Mouse (Mus musculus): ENCODE data around the gene Tgfb3.

Gene Tgfb3

DNA sequence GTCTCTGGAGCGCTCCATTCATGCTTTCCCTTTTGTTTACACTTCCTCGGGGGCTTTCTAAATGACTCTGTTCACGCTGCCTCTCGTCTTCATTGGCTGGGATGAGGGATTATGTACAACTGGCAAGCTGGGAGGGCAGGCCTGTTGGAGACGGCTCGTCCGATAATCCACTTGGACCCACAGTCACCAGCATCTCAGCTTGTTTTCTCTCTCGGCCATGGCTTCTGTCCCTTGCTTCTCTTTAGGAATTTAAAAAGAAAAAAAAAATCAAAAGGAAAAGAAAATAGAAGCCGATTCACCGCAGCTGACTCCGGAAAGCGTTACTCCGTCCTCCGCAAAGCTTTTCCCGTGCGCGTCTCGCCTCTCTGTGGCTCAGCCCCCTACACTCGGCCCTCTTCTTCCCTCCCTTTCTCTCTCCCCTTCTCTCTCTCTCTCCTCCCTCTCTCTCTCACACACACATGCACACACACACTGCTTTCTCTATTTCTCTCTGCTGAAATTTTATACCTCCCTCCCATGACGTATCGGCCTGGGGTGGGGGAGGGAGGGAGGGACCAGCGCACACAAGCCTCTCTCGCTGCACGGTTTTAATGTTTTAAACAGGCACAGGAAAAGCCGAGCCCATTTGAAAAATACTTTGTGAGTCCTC lies at the start of gene Tgfb3:
Tgfb3 (minus strand) TSS at position 489 of the 649 bp plus-strand sequence.
- peak; percentile 26 for DNase-seq (ENCODE audit: low spot score)

DNA sequence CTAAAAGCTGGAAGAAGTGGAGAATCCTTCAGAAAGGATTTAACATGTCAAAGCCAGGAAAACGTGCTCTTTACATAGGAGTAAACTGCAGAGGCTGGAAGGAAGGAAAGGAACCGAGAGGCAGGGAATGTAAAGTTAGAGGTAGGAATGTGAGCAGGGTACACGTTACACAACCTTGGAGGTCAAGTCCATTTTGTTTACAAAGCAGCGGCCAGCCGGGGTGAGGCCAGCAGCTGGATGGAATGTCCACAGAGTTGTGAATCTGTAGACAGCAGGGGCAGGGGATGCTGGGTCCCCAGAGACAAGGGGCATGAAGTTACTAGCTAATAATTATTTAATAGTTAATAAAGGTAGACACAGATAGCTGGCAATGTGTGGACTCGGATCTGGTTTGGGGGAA lies 49.3 kb upstream of the Tgfb3 start:
- no peak for DNase-seq (ENCODE audit: low spot score)

DNA sequence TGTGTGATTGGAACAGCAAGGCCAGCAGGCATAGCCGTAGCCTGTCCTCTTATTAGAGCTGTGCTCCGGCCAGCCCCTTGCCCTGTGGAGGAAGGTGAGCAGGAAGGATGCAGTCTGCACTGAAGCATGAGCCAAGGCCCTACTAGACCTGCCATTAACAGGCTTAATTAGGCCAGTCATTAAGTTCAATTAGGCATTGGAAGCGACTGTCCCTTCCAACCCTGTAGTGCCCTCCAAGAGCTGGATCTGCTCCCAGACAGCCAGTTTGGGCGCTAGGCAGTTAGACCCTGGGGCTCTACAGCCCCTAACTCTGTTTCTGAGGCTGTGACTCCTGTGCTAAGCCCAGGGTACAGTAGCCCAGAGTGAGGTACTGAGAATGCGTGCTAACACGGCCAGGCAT lies 45.2 kb upstream of the Tgfb3 start:
- DNase-seq (ENCODE audit: low spot score): no peak

GRCm38 (mm10) chr12:86116295-86116835 lies 37.5 kb upstream of the Tgfb3 start:
- DNase-seq (ENCODE audit: low spot score): no peak

GRCm38 (mm10) chr12:86110637-86111036 lies 31.8 kb upstream of the Tgfb3 start:
- no peak for DNase-seq (ENCODE audit: low spot score)

DNA sequence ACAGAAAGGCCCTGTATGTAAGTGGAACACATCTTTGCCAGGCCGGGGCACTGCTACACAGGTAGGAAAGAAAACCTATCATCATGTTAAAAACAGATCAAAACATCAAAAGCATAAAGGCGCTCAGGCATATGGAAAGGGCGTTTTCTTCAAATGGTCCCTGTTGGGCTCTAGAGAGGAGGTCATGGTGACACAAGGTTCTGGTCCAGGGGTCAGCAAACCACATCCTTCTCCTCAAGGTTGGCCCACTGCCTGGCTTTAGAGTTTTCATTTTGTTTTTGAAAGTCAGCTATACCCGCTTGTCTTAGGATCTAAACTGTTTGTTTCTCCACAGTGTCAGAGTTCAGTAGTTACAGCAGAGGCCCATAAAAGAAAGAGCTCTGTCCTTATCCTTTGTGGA lies 30.7 kb upstream of the Tgfb3 start:
- no peak for DNase-seq (ENCODE audit: low spot score)

GRCm38 (mm10) chr12:86107645-86108044 lies 28.8 kb upstream of the Tgfb3 start:
- no peak for DNase-seq (ENCODE audit: low spot score)

- DNase-seq (ENCODE audit: low spot score): no peak
These were observed 27.2 kb upstream of the Tgfb3 start for GRCm38 (mm10) chr12:86106086-86106485.

GRCm38 (mm10) chr12:86105546-86105945 lies 26.7 kb upstream of the Tgfb3 start:
- no peak for DNase-seq (ENCODE audit: low spot score)

- DNase-seq (ENCODE audit: low spot score): no peak
These were observed 25.5 kb upstream of the Tgfb3 start for GRCm38 (mm10) chr12:86104297-86104696.

DNA sequence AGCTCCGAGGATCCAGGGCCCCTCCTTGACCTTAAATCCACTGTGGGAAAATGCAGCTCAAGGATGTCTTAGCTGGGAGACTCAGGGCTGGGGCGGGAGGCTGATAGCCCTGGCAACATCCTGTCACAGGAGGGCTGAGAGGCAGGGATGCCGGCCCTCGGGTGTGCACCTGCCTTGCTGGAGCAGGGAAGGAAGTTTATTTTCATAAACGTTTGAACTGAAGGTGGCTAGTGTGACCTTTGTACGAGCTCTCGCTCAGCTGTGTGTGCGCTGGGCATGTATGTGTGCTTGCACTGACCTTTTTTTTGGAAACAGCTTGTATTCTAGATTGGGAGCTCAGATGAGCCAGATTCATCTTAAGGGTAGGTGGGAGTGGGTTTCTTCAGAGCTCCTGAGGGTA lies 25.0 kb upstream of the Tgfb3 start:
- no peak for DNase-seq (ENCODE audit: low spot score)

DNA sequence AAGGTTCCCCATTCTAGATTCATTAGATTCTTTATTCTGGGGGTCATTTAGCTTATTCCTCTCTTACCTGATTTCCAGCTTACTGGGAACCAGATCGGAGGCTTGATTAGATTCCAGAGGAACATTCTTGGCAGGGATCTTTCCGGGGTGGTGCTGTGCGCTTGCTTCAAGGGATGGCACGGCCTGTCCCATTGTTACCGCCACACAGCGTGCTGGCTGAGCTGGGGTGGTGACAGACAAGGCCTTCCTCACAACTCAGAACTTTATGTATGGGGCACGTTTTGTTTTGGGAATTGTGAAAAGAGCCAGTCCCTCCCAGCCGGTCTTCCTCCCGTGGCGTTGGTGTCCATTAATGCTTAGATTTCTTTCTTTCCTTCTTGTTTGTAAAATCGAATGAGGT lies 24.6 kb upstream of the Tgfb3 start:
- no peak for DNase-seq (ENCODE audit: low spot score)

- DNase-seq (ENCODE audit: low spot score): no peak
These were observed 23.8 kb upstream of the Tgfb3 start for GRCm38 (mm10) chr12:86102686-86103085.

- DNase-seq (ENCODE audit: low spot score): no peak
These were observed 21.9 kb upstream of the Tgfb3 start for GRCm38 (mm10) chr12:86100711-86101110.

DNA sequence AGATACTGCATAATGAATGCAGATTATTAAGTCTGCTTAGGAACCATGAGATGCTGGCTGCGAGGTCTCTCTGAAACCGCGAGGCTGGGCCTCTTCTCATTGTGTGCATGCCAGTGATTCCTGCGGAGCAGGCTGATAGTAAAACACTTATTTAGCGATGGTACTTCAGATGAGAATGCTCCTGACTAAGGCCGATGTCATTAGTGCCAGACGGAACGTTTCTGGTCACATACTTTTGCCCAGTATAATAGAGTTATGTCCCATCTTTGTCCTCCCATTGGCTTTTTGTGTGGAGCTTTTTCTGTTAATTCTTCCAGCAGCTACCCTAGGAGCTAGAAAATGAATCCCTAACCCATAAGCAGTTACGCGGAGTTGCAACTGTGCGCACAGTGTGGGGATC lies 18.9 kb upstream of the Tgfb3 start:
- DNase-seq (ENCODE audit: low spot score): no peak

GRCm38 (mm10) chr12:86095806-86096205 lies 17.0 kb upstream of the Tgfb3 start:
- DNase-seq (ENCODE audit: low spot score): no peak

DNA sequence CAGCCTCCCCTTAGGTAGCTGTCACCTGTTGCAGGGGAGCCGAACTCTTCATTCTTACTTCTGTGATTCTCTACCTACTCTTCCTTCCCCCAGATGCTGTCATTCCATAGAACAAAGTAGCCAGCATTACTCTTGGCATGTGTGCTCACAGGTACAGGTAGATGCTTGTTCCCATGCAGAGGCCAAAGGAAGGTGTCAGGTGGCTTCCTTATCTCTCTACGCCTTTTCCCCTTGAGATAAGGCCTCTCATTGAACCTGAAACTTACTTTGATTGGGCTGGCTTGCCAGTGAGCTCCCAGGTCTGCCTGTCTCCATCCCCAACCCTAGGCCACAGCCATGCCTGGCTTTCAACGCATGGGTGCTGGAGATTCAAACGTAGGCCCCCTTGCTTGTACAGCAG lies 15.2 kb upstream of the Tgfb3 start:
- no peak for DNase-seq (ENCODE audit: low spot score)

DNA sequence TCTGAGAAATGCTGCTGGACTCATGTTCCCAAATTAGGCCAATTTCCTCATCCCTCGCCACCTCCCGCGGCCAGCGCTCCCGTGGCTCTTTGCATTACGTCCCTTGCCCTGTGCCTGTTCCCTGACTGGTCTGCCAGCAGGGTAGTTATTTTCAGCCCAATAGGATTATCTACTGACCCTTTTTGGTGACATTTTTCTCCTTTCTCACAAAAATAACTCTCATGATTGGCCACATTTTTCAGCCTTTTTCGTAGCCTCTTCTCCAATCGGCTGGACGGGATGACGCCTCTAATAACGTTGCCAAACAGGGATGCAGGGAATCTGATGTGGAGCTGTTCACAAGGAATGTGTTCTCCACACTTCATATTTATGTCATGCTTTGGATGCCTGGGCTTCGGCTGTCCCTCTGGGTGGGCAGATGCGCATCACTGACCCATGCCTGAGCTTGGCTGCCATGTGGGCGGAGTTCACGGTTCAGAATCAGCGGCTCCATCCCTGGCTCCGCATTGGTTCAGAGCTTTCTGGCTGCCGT lies 12.8 kb upstream of the Tgfb3 start:
- no peak for DNase-seq (ENCODE audit: low spot score)

GRCm38 (mm10) chr12:86090764-86091163 lies 11.9 kb upstream of the Tgfb3 start:
- DNase-seq (ENCODE audit: low spot score): no peak

GRCm38 (mm10) chr12:86088042-86088441 lies 9.2 kb upstream of the Tgfb3 start:
- no peak for DNase-seq (ENCODE audit: low spot score)

DNA sequence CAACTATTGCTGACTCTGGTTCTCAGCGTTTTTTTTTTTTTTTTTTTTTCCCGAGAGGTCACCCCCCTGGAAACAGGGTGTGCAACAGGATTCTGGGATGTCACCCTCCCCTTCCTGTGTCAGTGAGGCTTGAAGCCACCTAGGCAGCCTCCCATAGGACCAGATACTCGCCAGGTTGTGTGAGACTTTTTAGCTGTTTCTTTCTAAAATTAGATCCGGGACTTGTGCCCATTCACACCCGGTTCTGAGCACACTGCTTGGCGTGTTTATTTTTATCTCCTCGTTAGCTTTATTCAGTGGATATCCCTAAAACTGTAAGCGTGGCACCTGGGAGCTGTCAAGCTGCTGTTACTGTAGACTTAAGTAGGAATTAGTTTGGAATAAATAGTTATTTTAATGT lies 7.7 kb upstream of the Tgfb3 start:
- DNase-seq (ENCODE audit: low spot score): no peak

DNA sequence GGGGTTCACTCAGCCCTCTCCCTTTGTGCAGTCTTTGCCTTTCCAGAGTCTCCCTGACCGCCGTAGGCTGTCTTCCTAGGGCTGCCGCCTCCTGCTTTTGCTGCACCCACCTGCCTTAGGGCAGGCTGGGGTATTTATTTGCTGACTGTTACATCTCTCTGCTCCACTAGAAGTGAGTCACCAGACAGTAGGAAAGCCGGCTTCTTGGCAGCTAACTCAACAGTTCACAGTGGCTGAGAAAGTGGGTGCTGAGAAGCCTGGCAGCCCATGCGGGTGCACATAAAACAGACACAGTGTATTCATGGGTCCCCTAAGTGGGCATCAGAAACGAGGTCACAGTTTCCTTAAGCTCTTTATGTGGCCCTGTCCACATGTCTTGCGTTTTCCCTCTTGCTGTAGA lies 7.0 kb upstream of the Tgfb3 start:
- no peak for DNase-seq (ENCODE audit: low spot score)

DNA sequence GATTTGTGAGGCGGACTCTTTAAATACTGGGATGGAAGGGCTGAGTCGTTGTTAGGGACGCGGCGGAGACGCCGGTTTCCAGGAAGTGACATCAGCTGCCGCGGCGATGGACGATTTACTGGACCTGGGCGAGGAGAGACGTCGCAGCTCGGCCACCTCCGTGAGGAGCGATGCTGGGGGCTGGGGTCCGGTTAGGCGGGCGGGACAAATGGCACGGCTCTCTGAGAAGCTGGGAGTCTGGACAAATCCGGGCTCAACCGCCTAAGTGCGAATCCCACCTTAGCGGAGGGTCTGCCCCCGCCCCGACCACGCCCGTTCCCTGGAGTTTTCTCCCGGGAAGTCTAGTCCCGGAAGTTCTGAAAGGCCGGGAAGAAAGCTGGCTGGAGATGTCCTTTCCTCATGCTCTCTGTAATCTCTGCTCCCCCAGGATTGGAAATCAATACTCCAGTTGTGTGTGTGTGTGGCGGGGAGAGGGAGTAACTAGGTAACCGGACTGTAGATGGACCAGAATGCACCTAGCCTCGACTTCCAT lies 3.7 kb upstream of the Tgfb3 start, which contains the start of gene Ift43:
Ift43 (plus strand) TSS at position 61 of the 532 bp plus-strand sequence.
- peak; percentile 79 for DNase-seq (ENCODE audit: low spot score)

DNA sequence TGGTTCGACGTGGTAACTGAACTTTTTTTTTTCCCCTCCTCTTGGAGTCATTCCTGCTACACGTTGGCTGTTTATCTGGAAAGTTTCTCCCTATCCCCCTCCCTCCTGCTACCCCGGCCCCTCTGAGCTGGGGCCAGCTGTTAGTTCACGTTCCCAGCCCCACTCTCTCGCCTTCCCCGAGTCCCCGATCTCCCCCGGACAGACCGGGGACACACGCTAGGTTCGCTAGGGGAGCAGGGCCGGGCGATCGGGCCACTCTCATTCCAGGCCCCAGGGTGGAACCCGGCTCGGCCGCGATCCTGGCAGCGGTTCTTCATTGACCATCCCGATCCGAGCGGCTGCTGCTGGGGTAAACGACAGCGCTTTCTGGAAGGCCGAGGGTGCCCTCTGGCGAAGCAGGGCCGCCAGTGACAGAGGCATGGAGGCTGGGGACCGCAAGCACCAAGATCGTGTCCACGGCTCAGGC lies 394 bp upstream of the Tgfb3 start:
- peak; percentile 87 for DNase-seq (ENCODE audit: low spot score)
